Comparison of ENCODE assay signal across 8 mouse cellular contexts in genomic region chr9:88481791-88482160, GRCm38 (mm10). TPM values are rescaled to one million over a fixed set of nuclear protein-coding genes. Genes with fewer than 3 reads are reported as not detected.
DNase-seq lines count a peak whose midpoint lies in the region; ATAC-seq lines count a peak whose summit lies in the region.

No protein-coding gene starts in this region.

- ATAC-seq in frontal cortex, adult (ENCODE audit: low TSS enrichment) = no peak; the same call in 1 of the 2 replicates
- ATAC-seq in liver, embryonic 13.5 days (ENCODE audit: low read depth) = peak; percentile 1

- H3K4me3 ChIP-seq in brown adipose tissue, adult 24 weeks (ENCODE audit: insufficient read depth, low read depth, low read length) = peak overlapping the region; percentile 93
- H3K4me3 ChIP-seq in liver, embryonic 13.5 days (replicated peaks) = peak overlapping the region; percentile 98

- WGBS in liver, embryonic 13.5 days (ENCODE audit: insufficient replicate concordance) = 0% methylated on average over 42 of the region's 43 CpGs

- no peaks in the 10 kb centered on the region for H3K4me1 ChIP-seq in brown adipose tissue, adult 24 weeks (ENCODE audit: control insufficient read depth, insufficient read depth, insufficient read length, low read length)
- peaks cover 43% of the 10 kb centered on the region for H3K4me1 ChIP-seq in liver, embryonic 13.5 days (replicated peaks)

- H3K36me3 ChIP-seq in liver, embryonic 13.5 days = peaks cover 24% of the 10 kb centered on the region

- H3K9ac ChIP-seq in liver, embryonic 13.5 days = peak overlapping the region; percentile 98

- H3K9me3 ChIP-seq in liver, embryonic 13.5 days (replicated peaks) = no peaks in the 10 kb centered on the region

- intact Hi-C loops in gastrocnemius, postnatal 36 days (cut with DNase I) = loop anchor here (2.0 kb wide), 1 partner anchor 41 kb away; no protein-coding TSS in a partner anchor

- H3K27ac ChIP-seq in brown adipose tissue, adult 24 weeks (replicated peaks; ENCODE audit: low read depth, low read length) = peak overlapping the region; percentile 87
- peak overlapping the region; percentile 95 for H3K27ac ChIP-seq in liver, embryonic 13.5 days

- H3K27me3 ChIP-seq in liver, embryonic 13.5 days = peaks cover 6% of the 10 kb centered on the region; the same call in 1 of the 2 replicates

- DNase-seq in frontal cortex, postnatal 10 days (ENCODE audit: low spot score in 2 of 2) = peak; percentile 18 to 52
- DNase-seq in gastrocnemius, postnatal 36 days = peak; percentile 10 to 61
- DNase-seq in kidney, adult 8-10 months = peak; percentile 36
- DNase-seq in liver, embryonic 13.5 days = peak; percentile 4
- DNase-seq in neural tube, embryonic 10.5 days (ENCODE audit: extremely low spot score, low spot score) = peak; percentile 80
- peak; percentile 45 to 54 for DNase-seq in thymus, postnatal 10 days (ENCODE audit: low spot score in 2 of 2)

- peak overlapping the region; percentile 97 for H3K4me2 ChIP-seq in liver, embryonic 13.5 days

RNA-seq across cellular contexts. Expression of gene Syncrip, which starts 0.6 kb away (rescaled TPM):
- polyA plus RNA-seq in brown adipose tissue, adult 24 weeks (2012; ENCODE audit: insufficient read depth, insufficient read length, missing spikeins) = 85.1 and 101 TPM in 2 replicates
- 10 to 100 TPM; 34.9 to 55.0 TPM for total RNA-seq in gastrocnemius, postnatal 36 days (2021)
- 52.5 and 77.9 TPM in 2 replicates for polyA plus RNA-seq in liver, embryonic 13.5 days (2015; fragmentation: Nextera tagmentation; extraction: Ambion mirVana)

RNA-seq across cellular contexts. Expression of gene Gm20537, which starts 25.4 kb away (rescaled TPM):
- polyA plus RNA-seq in brown adipose tissue, adult 24 weeks (2012; ENCODE audit: insufficient read depth, insufficient read length, missing spikeins) = not detected in 2 replicates
- under 1 TPM; 0.44 to 0.77 TPM for total RNA-seq in gastrocnemius, postnatal 36 days (2021)
- polyA plus RNA-seq in liver, embryonic 13.5 days (2015; fragmentation: Nextera tagmentation; extraction: Ambion mirVana) = not detected in 2 replicates

RNA-seq across cellular contexts. Expression of gene Snx14, which starts 43.0 kb away (rescaled TPM):
- 29.7 and 38.5 TPM in 2 replicates for polyA plus RNA-seq in brown adipose tissue, adult 24 weeks (2012; ENCODE audit: insufficient read depth, insufficient read length, missing spikeins)
- 10 to 100 TPM in 1 of 2 experiments, 1 to 10 TPM in 1; 9.9 to 11.9 TPM for total RNA-seq in gastrocnemius, postnatal 36 days (2021)
- polyA plus RNA-seq in liver, embryonic 13.5 days (2015; fragmentation: Nextera tagmentation; extraction: Ambion mirVana) = 11.8 and 15.6 TPM in 2 replicates

Comparison
In these comparisons a context has a peak if more than half of its experiments do, and no peak if none do; other contexts are left out.
1. DNase-seq: peak in every context shown above with its lines; median percentile 80 in neural tube, embryonic 10.5 days; 50 in thymus, postnatal 10 days; 36 in kidney, adult 8-10 months; 36 in gastrocnemius, postnatal 36 days; 35 in frontal cortex, postnatal 10 days; 4 in liver, embryonic 13.5 days.